Mouse (Mus musculus) c-Kit-positive CD71-positive TER-119-positive erythroid progenitor cells, embryonic 14.5 days (primary cell): Measurements from ENCODE around the gene Kcnma1.
A peak's percentile ranks its signal among the peaks of the same experiment; 100 is the strongest.

Experiments used
- DNase-seq: peaks from one replicate; pipeline ENCODE4 v3.0.0-alpha.2; 2013; ENCODE audit warnings: low spot score

Gene Kcnma1

DNA sequence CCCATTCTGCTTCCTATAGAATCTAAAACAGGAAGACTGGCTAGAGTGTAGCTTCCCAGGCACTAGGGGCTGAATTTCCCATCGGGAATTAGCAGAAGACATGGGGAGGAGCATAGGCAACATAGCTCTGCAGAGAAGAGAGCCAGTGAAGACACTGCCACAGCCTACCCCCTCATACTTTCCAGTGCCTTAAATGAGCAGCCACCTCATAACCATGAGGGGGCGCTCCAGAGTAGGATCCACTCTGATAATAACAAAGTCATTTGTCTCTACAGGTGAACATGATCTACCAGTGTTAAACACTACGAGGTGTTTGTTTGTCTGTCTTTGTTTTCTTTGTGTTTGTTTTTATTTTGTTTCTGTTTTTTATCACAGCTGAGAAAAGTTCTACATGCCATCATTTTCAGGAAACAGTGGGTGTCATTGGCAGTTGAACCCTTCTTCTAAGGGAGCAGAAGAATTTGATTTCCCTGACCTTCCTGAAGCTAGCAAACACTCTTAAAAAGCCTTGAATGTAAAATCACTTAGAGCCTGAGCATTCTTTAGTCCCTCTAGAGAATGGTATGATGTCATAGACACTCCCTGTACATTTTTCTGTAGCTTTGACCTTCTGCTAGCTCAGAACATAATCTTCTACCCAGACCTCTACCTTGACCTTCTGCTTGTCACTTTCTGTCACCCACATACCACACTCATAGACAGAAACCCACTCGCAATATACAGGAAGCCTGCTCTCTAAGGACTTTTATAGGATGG lies 747.6 kb downstream of the Kcnma1 start:
- DNase-seq = peak; percentile 1

DNA sequence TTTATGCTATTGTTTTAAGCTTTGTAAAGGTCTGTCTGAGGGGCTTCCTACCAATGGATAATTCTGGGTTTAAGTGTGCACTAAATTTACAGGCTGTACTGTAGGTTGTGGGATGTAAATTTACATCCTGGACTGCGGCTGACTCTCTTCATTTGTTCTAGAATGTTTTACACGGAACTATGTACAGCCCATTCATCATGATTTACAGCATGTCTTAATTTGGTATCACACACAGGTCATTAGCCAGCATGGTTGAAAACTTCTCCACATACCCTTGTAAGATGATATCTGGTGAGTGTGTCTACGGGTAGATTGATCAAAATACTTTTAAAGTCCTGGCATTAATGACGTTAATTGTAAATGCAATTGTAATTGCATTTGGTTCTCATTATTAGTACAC lies 761.1 kb downstream of the Kcnma1 start:
- DNase-seq = no peak

DNA sequence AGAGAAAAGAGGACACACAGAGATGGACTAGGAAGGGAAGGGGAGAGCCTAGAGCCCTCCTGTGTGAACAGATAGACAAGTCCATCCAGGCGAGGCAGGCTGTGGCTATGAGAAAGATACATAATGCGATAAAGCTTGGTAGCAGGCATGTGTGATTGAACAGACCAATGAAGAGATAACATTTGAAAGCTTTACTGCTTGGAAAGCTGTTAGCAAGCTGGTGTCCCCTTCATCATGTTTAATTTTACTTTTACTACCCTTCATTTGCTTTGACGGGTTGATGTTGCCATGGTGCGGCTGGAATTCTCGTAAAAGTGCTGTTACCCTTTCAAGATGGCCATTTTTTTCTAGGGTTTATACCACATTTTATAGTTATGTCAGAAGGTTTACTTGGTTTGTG lies 769.8 kb downstream of the Kcnma1 start:
- no peak for DNase-seq

GRCm38 (mm10) chr14:23243857-23244256 lies 770.4 kb downstream of the Kcnma1 start:
- no peak for DNase-seq
